Comparison of ENCODE assay signal across 10 mouse cellular contexts in the genomic region with DNA sequence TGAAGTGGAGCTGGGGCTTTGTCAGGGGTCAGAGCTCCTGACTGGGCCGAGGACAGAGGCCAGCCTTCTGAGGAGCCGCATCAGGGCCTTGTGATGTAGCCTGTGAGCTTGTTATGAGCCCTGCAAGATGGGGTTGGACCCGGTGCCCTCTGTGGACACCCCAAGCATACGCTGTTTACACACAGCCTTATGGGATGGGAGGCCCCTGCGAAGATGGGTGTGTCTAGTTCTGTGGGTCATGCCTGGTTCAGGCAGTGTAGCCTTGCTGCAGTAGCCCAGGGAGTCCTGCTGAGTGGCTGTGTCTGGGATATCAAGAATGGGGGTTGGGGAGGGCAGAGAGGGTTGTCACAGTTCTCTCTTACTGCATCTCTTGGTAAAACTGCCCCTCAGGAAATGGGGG. TPM values are rescaled to one million over a fixed set of nuclear protein-coding genes. Genes with fewer than 3 reads are reported as not detected.
DNase-seq lines count a peak whose midpoint lies in the region; ATAC-seq and TF ChIP-seq lines count a peak whose summit lies in the region.
"Had no signal": no experiment of that assay in that cellular context is flagged by ENCODE, and none has a peak within 500 bp of the region (broad histone marks: within the 10 kb centered on the region; RNA-seq: fewer than 3 reads in every experiment).

No protein-coding gene starts in this region.

- no peak overlapping the region for H3K4me2 ChIP-seq in embryonic facial prominence, embryonic 15.5 days (replicated peaks)
- H3K4me2 ChIP-seq in intestine, embryonic 15.5 days (replicated peaks): 0 out of 2 replicates have a peak overlapping the region, but pooled peaks have one; percentile 6
- H3K4me2 ChIP-seq in neural tube, embryonic 14.5 days (ENCODE audit: low read depth, low read length): no peak overlapping the region

- TF ChIP-seq CTCF in layer of hippocampus, adult 2 months (conservative IDR thresholded peaks at IDR 0.05): no peak

- DNase-seq in layer of hippocampus, adult 2 months (ENCODE audit: low spot score in 2 of 2): no peak
- DNase-seq in layer of hippocampus, adult 9-11 months: no peak
- DNase-seq in left cerebral cortex, postnatal 10 days (ENCODE audit: extremely low spot score in 1 of 2, low spot score in 2 of 2): no peak
- DNase-seq in layer of hippocampus, adult 11-12 months (ENCODE audit: low spot score): no peak
- DNase-seq: lung, postnatal 36 days; thymus, adult 18-20 months had no signal

- H3K27ac ChIP-seq in layer of hippocampus, adult 2 months: peak overlapping the region; percentile 98
- H3K27ac ChIP-seq in embryonic facial prominence, embryonic 15.5 days (replicated peaks): peak overlapping the region; percentile 92
- H3K27ac ChIP-seq in intestine, embryonic 15.5 days: peak overlapping the region; percentile 45
- peak overlapping the region; percentile 68 for H3K27ac ChIP-seq in neural tube, embryonic 14.5 days (ENCODE audit: low read depth, low read length)

- 63% methylated on average over 5 of the region's 5 CpGs for WGBS in embryonic facial prominence, embryonic 15.5 days
- 51% methylated on average over 5 of the region's 5 CpGs for WGBS in intestine, embryonic 15.5 days
- 84% methylated on average over 5 of the region's 5 CpGs for WGBS in neural tube, embryonic 14.5 days

- peaks cover 89% of the 10 kb centered on the region for H3K4me1 ChIP-seq in embryonic facial prominence, embryonic 15.5 days
- H3K4me1 ChIP-seq in intestine, embryonic 15.5 days (replicated peaks): peaks cover 86% of the 10 kb centered on the region
- H3K4me1 ChIP-seq in neural tube, embryonic 14.5 days (ENCODE audit: control insufficient read depth, insufficient read depth, low read length): peaks cover 57% of the 10 kb centered on the region

- H3K4me3 ChIP-seq in layer of hippocampus, adult 2 months: no peak overlapping the region
- H3K4me3 ChIP-seq in embryonic facial prominence, embryonic 15.5 days (replicated peaks): no peak overlapping the region
- H3K4me3 ChIP-seq in intestine, embryonic 15.5 days (replicated peaks): no peak overlapping the region
- H3K4me3 ChIP-seq in neural tube, embryonic 14.5 days (ENCODE audit: low read depth, low read length): no peak overlapping the region

- no peaks in the 10 kb centered on the region for H3K36me3 ChIP-seq in embryonic facial prominence, embryonic 15.5 days
- H3K36me3 ChIP-seq in intestine, embryonic 15.5 days: no peaks in the 10 kb centered on the region
- H3K36me3 ChIP-seq in neural tube, embryonic 14.5 days (ENCODE audit: control insufficient read depth, insufficient read depth, low read length): 0 out of 2 replicates have a peak, but pooled peaks cover 5% of the 10 kb centered on the region

- no peaks in the 10 kb centered on the region for H3K9me3 ChIP-seq in embryonic facial prominence, embryonic 15.5 days (replicated peaks)
- H3K9me3 ChIP-seq in intestine, embryonic 15.5 days: no peaks in the 10 kb centered on the region
- H3K9me3 ChIP-seq in neural tube, embryonic 14.5 days (ENCODE audit: control insufficient read depth, low read length): no peaks in the 10 kb centered on the region

- intact Hi-C loops in left cerebral cortex, postnatal 10 days (cut with DNase I): no loop called here

- no peak for ATAC-seq in embryonic facial prominence, embryonic 15.5 days (ENCODE audit: insufficient number of reproducible peaks, low FRiP score, low TSS enrichment, low read depth)
- ATAC-seq in intestine, embryonic 15.5 days: peak; percentile 60
- 0 out of 2 replicates have a peak, but pooled peaks have one; percentile 21 for ATAC-seq in neural tube, embryonic 14.5 days (ENCODE audit: low read depth)
- ATAC-seq in inflammation-experienced regulatory T-cells, adult 6 months: no peak

- H3K9ac ChIP-seq in embryonic facial prominence, embryonic 15.5 days: no peak overlapping the region
- H3K9ac ChIP-seq in intestine, embryonic 15.5 days: peak overlapping the region; percentile 26; the same call in 1 of the 2 replicates
- H3K9ac ChIP-seq in neural tube, embryonic 14.5 days (replicated peaks; ENCODE audit: low read depth, low read length): 0 out of 2 replicates have a peak overlapping the region, but pooled peaks have one; percentile 16

- H3K27me3 ChIP-seq in embryonic facial prominence, embryonic 15.5 days: no peaks in the 10 kb centered on the region
- no peaks in the 10 kb centered on the region for H3K27me3 ChIP-seq in intestine, embryonic 15.5 days (replicated peaks)
- no peaks in the 10 kb centered on the region for H3K27me3 ChIP-seq in neural tube, embryonic 14.5 days (ENCODE audit: control insufficient read depth, insufficient read depth, low read length)

RNA-seq across cellular contexts. Expression of a gene that starts 13.7 kb away (rescaled TPM):
- 100 to 1,000 TPM; 150 to 156 TPM for total RNA-seq in layer of hippocampus, adult 2 months (2021)
- polyA plus RNA-seq in embryonic facial prominence, embryonic 15.5 days (2015; fragmentation: Nextera tagmentation; extraction: Ambion mirVana): 20.7 and 21.3 TPM in 2 replicates
- polyA plus RNA-seq in intestine, embryonic 15.5 days (2015; fragmentation: Nextera tagmentation; extraction: Ambion mirVana): 18.1 and 19.4 TPM in 2 replicates
- polyA plus RNA-seq in neural tube, embryonic 14.5 days (2014; fragmentation: Nextera tagmentation; extraction: Ambion mirVana): 19.3 and 23.9 TPM in 2 replicates
- polyA plus RNA-seq in inflammation-experienced regulatory T-cells, adult 6 months (2017; shearing (Covaris generic)): 1 to 10 TPM in 2 of 3 experiments, under 1 TPM in 1; 0.43 to 2.1 (median 1.0) TPM
- total RNA-seq in left cerebral cortex, postnatal 10 days (2021): 10 to 100 TPM; 83.6 to 84.2 TPM

Comparison
In these comparisons a context has a peak if more than half of its experiments do, and no peak if none do; other contexts are left out.
1. H3K27ac ChIP-seq: peak in every context shown above with its lines; median percentile 98 in layer of hippocampus, adult 2 months; 92 in embryonic facial prominence, embryonic 15.5 days; 68 in neural tube, embryonic 14.5 days; 45 in intestine, embryonic 15.5 days.
2. ATAC-seq: peak in intestine, embryonic 15.5 days (single experiment) and neural tube, embryonic 14.5 days (single experiment); none in embryonic facial prominence, embryonic 15.5 days (single experiment) and inflammation-experienced regulatory T-cells, adult 6 months (single experiment).